Comparison of ENCODE assay signal across 8 mouse cellular contexts in genomic region chr16:4316094-4316474, GRCm38 (mm10).
DNase-seq lines count a peak whose midpoint lies in the region; ATAC-seq and TF ChIP-seq lines count a peak whose summit lies in the region.

No protein-coding gene starts in this region.

- peak; percentile 83 for DNase-seq in kidney, adult 11 months
- DNase-seq in gastrocnemius, postnatal 14 days, result peak; percentile 78
- DNase-seq in left cerebral cortex, postnatal 36 days (ENCODE audit: low spot score in 2 of 2), result peak; percentile 80 to 86

- H3K27me3 ChIP-seq in kidney, embryonic 15.5 days, result no peaks in the 10 kb centered on the region
- no peaks in the 10 kb centered on the region for H3K27me3 ChIP-seq in intestine, embryonic 16.5 days (replicated peaks; ENCODE audit: control insufficient read depth, insufficient read depth, low read length)
- H3K27me3 ChIP-seq in midbrain, embryonic 13.5 days, result no peaks in the 10 kb centered on the region
- no peaks in the 10 kb centered on the region for H3K27me3 ChIP-seq in small intestine, adult 2 months (ENCODE audit: control insufficient read depth, insufficient read depth, low read length)

- no peak for TF ChIP-seq POLR2A in cortical plate, adult 2 months (IDR thresholded peaks at IDR 0.05; ENCODE audit: extremely low read depth, insufficient read depth, low read length)
- no peak for TF ChIP-seq POLR2A in small intestine, adult 2 months (IDR thresholded peaks at IDR 0.05; ENCODE audit: low read depth, low read length)

- peak; percentile 100 for TF ChIP-seq CTCF in cortical plate, adult 2 months (IDR thresholded peaks at IDR 0.05; ENCODE audit: extremely low read depth, insufficient read depth, low read length)
- peak; percentile 99; the same call in 1 of the 2 replicates for TF ChIP-seq CTCF in small intestine, adult 2 months (IDR thresholded peaks at IDR 0.05; ENCODE audit: extremely low read depth, insufficient read length, insufficient replicate concordance, low read depth, low read length)

- H3K4me3 ChIP-seq in kidney, embryonic 15.5 days (replicated peaks), result no peak overlapping the region
- no peak overlapping the region for H3K4me3 ChIP-seq in cortical plate, adult 2 months (ENCODE audit: insufficient read depth, low read length)
- no peak overlapping the region for H3K4me3 ChIP-seq in intestine, embryonic 16.5 days (ENCODE audit: low read length)
- H3K4me3 ChIP-seq in midbrain, embryonic 13.5 days (replicated peaks), result no peak overlapping the region
- no peak overlapping the region for H3K4me3 ChIP-seq in small intestine, adult 2 months (ENCODE audit: low read depth, low read length)

- no peaks in the 10 kb centered on the region for H3K36me3 ChIP-seq in kidney, embryonic 15.5 days
- no peaks in the 10 kb centered on the region for H3K36me3 ChIP-seq in intestine, embryonic 16.5 days (ENCODE audit: control insufficient read depth, insufficient read depth, low read length)
- H3K36me3 ChIP-seq in midbrain, embryonic 13.5 days, result no peaks in the 10 kb centered on the region
- H3K36me3 ChIP-seq in small intestine, adult 2 months (ENCODE audit: control insufficient read depth, insufficient read depth, low read length), result peaks cover 8% of the 10 kb centered on the region; the same call in 1 of the 2 replicates

- no peak; the same call in 1 of the 2 replicates for ATAC-seq in kidney, embryonic 15.5 days (replicated peaks; ENCODE audit: low FRiP score)
- ATAC-seq in intestine, embryonic 16.5 days, result peak; percentile 90
- ATAC-seq in midbrain, embryonic 13.5 days, result peak; percentile 67

- no peaks in the 10 kb centered on the region for H3K4me1 ChIP-seq in kidney, embryonic 15.5 days
- peaks cover 8% of the 10 kb centered on the region; the same call in 1 of the 2 replicates for H3K4me1 ChIP-seq in cortical plate, adult 2 months (ENCODE audit: control insufficient read depth, insufficient read depth, low read length)
- no peaks in the 10 kb centered on the region for H3K4me1 ChIP-seq in intestine, embryonic 16.5 days (ENCODE audit: control insufficient read depth, insufficient read depth, low read length)
- H3K4me1 ChIP-seq in midbrain, embryonic 13.5 days (replicated peaks), result peaks cover 9% of the 10 kb centered on the region
- no peaks in the 10 kb centered on the region for H3K4me1 ChIP-seq in small intestine, adult 2 months (ENCODE audit: control insufficient read depth, insufficient read depth, insufficient read length, low read length)

- no peaks in the 10 kb centered on the region for H3K9me3 ChIP-seq in kidney, embryonic 15.5 days (replicated peaks)
- H3K9me3 ChIP-seq in intestine, embryonic 16.5 days (ENCODE audit: control insufficient read depth, low read length), result no peaks in the 10 kb centered on the region
- no peaks in the 10 kb centered on the region for H3K9me3 ChIP-seq in midbrain, embryonic 13.5 days

- no peak overlapping the region for H3K4me2 ChIP-seq in kidney, embryonic 15.5 days
- H3K4me2 ChIP-seq in intestine, embryonic 16.5 days (ENCODE audit: low read depth, low read length), result no peak overlapping the region
- no peak overlapping the region for H3K4me2 ChIP-seq in midbrain, embryonic 13.5 days (replicated peaks)

- H3K9ac ChIP-seq in kidney, embryonic 15.5 days, result no peak overlapping the region
- no peak overlapping the region for H3K9ac ChIP-seq in intestine, embryonic 16.5 days (ENCODE audit: low read depth, low read length)
- no peak overlapping the region for H3K9ac ChIP-seq in midbrain, embryonic 13.5 days (replicated peaks)

- intact Hi-C loops in gastrocnemius, postnatal 14 days (cut with DNase I; ENCODE audit: low total_unique reads), result loop anchor here (5.0 to 10.0 kb wide), 3 partner anchors 106 to 289 kb away; partner anchors contain the start of genes Adcy9 and Srl
- intact Hi-C loops in left cerebral cortex, postnatal 36 days (cut with DNase I), result loop anchor here (2.0 to 5.0 kb wide), 3 partner anchors 103 to 226 kb away; partner anchors contain the start of gene Srl

- no peak overlapping the region for H3K27ac ChIP-seq in kidney, embryonic 15.5 days
- H3K27ac ChIP-seq in cortical plate, adult 2 months (ENCODE audit: insufficient read depth, low read length), result no peak overlapping the region
- no peak overlapping the region for H3K27ac ChIP-seq in intestine, embryonic 16.5 days (ENCODE audit: low read length)
- H3K27ac ChIP-seq in midbrain, embryonic 13.5 days, result no peak overlapping the region
- H3K27ac ChIP-seq in small intestine, adult 2 months (ENCODE audit: insufficient read depth, low read depth, low read length), result no peak overlapping the region

- 34% methylated on average over 3 of the region's 3 CpGs for WGBS in kidney, embryonic 15.5 days
- WGBS in intestine, embryonic 16.5 days, result 32% methylated on average over 3 of the region's 3 CpGs
- 39% methylated on average over 3 of the region's 3 CpGs for WGBS in midbrain, embryonic 13.5 days
- WGBS in small intestine, adult 2 months, result 31% methylated on average over 3 of the region's 3 CpGs
